Mouse (Mus musculus): ENCODE data around the gene Olfr643.

- TF ChIP-seq CTCF (IDR thresholded peaks at IDR 0.05; ENCODE audit: borderline replicate concordance, insufficient read depth, low read length) (no peak), POLR2A (IDR thresholded peaks at IDR 0.05; ENCODE audit: low read depth, low read length) (no peak)
Measured at GRCm38 (mm10) chr7:103998446-103998845, 138.8 kb downstream of the Olfr643 start, which contains the start of gene Olfr638.

All from embryonic fibroblast, embryonic 13.5 days (primary cell).